Mouse (Mus musculus) ZHBTc4 (cell line): ENCODE results near the gene Fto.

ENCODE experiments used
- DNase-seq: peaks from one replicate; pipeline ENCODE4 v3.0.0-alpha.2; 2011; ENCODE audit warnings: low read depth, low spot score

Gene Fto

DNA sequence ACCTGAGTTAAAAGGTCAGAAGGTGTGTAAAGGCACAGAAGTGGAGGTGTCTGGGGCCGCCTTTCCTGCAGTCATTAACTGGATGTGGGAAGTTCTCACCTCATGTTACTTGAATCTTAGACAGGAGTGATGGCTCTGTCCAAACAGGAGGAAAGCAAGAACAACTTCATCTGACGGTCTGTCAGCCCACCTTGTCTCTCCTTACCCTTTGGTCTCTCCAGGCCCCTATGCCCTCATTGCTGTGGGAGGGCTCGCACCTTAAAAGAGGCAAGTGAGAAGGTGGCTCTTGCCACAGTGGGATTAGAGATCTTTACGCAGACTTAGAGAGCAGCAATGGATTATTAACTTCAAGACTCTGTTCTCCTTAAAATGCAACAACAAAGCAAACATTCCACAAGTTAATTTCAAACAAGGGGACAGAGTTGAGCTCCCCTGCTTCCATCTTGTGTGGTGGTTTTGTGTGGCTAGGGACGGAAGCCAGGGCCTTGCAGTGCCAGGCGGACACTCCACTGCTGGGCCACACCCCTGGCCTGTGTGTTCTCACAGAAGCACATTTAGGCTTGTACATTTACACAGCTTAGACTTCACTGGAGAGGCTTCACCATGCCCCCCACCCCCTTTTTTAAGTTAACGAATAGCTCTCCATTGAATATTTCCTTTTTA, 135.5 kb downstream of the Fto start:
- DNase-seq = no peak

DNA sequence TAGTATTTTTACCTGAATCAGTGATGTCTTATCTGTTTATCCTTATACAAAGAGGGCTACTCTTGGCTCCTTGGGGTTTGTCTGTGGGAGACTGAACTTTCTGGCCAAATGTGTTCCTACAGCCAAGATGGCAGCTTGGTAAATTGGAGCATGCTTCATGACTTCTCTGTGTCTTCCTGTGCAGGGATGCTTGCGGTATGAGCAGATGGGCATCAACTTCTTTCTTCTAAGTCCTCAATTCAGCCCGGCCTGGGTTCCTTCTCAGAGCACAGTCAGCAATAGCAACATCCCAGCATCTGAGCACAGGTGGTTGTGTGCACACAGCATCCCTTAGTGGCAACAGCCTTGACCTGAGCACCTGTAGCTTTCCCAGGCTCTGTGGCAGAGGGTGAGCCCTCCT, 141.6 kb downstream of the Fto start:
- no peak for DNase-seq

DNA sequence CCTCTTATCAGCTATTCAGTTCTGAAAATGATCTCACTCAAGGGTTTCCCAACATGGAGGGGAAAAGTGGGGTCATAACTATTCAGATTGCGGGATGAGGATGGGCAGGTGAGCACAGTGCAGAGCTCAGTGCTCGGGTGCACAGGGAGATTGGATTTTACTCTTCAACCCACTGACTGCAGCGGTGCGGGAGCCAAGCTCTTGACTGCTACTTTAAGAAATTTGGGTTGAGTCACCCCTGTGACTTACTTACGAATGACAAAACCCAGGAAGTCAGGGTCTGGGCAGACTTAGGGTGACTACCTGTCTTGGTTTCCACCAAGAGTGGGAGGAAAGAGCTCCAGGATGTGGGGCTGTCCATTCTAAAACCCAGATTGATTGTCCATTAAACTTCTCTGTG, 142.3 kb downstream of the Fto start:
- no peak for DNase-seq

DNA sequence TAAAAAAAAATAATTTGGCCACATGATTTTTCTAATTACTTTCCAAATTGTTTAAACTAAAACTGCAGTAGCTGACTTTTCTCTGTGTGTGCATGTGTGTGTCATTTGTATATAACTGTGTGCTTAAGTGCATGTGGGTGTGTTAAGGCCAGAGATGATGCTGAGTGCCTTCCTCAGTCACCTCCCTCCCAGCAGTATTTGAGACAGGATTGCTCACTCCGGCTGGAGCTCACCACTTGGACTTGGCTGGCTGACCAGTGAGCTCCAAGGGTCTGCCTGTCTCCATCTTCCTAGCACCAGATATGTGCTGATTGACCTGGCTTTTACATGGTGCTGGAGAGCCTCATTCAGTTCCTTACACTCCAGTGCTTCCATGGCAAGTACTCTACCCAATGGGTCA, 144.7 kb downstream of the Fto start:
- no peak for DNase-seq

DNA sequence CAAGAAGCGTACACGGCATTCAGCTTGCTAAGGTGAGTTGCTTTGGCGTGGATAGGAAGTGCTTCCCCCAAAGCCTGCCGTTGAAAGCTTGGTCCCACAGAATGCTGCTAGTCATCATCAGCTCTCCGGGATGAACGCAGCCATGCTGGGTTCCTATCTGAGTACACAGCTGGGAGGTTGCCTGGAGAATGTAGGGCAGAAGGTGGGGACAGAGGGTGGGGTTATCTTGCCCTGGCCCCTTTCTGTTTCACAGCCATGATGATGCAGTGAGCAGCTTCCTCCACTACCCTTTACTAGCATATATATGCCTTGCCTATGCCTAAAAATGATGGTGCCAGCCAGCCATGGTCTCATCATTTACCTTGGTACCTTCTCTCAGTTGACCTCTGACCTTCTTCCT, 147.6 kb downstream of the Fto start:
- no peak for DNase-seq

DNA sequence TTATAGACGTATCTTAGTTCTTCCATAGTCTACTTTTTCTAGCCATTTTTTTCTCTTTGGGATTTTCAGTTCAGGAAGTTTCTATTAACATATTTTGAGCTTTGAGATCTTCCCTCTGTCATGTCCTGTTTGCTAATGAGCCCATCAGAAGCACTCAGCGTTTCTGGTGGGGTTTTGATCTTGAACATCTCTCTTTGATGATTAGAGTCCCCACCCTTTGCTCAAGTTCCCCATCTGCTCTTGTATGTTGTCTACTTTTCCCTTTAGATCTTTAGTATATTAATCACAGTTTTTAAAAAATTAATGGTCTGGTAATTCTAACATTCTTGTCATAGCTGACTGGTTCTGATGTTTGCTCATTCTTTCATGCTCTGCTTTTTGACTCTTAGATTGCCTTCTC, 150.4 kb downstream of the Fto start:
- DNase-seq = no peak

DNA sequence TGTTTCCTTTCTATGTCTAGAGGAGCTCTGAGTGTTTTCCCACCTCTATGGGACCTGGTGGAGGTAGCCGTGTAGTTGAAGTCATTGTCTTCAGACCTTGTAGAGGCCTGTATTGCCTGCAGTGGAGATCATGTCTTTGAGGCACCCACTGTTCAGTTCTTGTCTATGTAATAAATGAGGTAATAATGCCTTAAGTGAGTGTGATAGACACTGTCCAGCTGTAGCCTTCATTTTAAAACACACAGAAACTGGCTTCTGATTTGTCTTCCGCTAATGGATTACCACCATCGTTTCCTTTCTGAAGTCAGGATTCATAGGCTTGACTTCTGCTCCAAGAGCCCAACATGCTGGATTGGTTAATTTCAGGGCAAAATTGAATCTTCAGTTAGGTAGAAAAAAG, 154.1 kb downstream of the Fto start:
- DNase-seq = no peak

DNA sequence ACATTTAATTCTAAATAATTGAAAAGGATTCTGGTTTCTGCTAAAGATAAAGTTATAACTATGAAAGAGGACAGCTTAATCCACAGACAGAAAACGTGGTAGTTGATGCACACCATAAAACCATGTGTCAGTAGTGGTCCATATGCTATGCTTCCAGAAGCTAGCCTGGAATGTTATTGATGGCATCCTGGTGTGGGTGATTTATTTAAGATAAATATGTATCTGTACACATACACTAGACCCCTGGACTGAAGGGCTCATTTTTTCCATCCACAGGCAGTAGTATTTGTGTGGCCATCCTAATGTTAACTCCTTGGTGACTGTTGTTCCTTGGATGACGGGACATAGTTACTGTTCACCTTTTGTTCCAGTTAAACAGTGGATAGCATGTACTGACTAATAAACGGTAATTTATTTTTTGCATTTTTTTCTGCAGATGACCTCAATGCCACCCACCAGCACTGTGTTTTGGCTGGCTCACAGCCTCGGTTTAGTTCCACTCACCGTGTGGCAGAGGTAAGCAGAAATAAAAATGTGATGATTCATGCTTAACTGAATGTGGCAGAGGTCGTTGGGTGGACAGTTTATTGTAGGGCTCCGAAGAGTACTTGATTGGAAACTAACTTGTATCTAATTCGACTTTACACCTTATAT, 154.7 kb downstream of the Fto start:
- DNase-seq = no peak

DNA sequence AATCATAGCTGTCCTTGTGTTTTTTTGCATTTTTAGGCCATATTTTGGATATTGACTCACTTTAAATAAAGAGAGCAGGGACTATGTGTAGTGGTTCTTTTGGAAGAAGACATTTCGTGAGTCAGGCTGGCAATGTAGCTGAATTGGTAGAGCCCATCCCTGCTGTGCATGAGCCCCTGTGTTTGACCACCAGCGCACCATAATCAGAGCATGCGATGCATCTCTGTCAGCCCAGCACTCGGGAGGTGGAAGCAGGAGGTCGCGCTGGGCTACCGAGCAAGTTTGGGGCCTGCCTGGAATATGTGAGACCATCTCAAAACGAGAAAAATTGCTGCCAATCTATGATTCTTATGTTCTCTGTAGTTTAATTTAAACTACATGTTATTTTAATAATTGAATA, 156.1 kb downstream of the Fto start:
- no peak for DNase-seq

DNA sequence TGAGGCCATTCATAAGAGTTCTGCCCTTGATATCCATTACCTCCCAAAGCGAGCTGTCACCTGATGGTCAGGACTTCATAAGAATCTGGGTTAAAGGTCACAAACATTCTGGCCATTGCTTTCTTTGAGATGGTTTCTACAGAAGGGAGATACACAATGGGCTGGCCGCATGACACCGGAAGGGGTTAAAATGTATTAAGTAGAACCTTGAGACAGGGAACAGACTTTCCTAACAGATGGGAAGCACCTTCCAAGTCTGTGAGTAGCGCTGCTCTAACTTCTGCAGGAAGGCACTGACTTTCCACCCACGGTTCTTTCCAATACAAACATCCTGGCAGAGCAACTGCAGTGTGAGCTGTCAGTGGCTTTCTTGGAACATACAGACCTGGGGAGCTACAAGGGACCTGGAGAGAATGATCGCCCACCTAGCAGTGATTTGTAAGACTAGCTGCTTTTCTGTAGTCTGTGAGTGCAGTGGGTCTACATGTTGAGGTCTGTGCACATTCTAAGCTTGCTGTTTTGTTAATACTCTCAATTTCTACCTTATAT, 161.5 kb downstream of the Fto start:
- DNase-seq = no peak

DNA sequence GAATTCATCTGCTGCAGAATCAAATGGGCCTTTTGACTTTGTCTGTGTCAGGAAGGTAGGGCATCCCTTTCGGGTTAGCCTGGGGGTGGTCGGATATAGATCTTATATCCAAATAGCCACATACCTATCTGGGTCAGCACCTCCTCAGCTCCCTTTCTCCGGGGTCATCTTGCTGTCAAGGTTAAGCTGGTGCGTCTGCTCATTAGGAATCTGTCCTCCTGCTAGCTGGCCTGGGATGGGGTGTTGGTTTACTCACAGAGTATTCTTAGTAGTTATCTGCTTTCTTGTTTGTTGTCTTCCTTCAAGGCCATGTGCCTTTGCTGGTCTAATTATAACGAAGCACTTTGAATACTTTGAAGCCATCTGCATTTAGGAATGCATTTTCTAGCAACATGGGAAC, 163.7 kb downstream of the Fto start:
- peak; percentile 25 for DNase-seq

DNA sequence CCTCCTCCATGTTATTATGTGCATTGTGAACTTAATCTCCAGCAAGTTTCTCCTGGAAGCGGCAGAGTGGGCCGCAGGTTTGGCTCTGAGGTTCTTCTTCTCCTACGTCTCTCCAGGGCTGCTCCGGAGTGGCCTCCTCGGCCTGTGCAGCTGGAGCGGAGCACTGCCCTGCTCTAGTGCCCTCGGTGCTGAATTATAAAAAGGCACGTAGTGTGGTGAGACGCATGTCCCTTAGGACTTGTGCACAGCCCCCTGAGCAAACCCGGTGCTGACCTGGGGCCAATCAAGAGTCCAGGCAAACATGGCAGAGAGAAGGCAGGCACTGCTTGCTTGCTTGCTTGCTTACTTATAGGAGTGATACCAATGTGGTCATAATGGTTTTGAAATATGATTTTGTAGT, 164.1 kb downstream of the Fto start:
- DNase-seq = no peak

DNA sequence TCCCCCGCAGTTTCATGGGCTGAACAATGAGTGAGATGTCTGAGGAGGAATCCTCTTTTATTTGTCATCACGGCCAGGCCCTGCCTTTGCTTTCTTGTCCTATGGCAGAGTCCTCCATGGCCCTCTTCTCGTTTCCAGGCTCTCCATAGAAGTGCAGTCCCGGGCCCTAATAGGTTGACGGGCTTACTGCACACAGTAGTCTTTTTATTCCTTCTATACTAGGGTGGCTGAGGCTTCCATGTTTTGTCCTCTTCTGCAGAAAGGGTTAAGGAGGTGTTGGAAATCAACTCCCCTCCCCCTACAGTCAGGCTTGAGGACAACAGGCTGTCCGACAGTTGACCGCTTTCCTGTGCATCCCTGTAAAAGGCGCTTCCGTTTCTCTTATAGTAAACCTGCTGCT, 169.2 kb downstream of the Fto start:
- no peak for DNase-seq

DNA sequence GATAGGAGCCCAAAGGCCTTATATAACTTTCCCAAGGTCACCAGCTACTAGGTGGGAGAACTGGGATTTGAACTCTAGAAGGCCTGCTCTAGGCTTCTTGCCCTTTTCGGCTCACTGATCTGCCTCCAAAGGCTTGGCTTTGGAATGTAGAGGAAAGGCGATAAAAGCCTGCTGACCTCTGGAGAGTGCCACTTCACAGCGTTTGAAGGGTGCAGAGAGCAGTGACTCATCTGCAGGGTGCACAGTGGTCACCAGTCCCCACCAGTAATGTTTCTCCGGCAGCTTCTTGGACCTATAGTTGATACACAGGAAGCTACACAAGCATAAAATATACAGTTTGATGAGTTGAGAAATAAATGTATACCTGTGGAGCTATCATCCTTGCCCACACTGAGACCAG, 173.1 kb downstream of the Fto start:
- DNase-seq = no peak

DNA sequence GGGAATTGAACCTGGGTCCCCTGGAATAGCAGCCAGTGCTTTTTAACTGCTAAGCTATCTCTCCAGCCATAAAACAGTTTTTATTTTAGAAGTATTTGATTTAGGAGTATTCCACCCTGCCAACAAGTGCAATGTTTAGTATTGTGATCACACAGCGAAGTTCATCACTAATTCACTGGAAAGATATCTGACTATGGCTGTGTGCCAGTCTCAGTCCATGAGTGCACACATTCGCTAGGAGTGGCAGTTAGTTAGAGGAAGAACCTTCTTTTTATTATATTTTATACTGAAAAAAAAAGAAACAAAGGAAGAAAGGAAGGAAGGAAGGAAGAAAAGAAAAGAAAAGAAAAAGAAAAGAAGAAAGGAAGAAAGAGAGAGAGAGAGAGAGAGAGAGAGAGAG, 174.1 kb downstream of the Fto start:
- DNase-seq = no peak

DNA sequence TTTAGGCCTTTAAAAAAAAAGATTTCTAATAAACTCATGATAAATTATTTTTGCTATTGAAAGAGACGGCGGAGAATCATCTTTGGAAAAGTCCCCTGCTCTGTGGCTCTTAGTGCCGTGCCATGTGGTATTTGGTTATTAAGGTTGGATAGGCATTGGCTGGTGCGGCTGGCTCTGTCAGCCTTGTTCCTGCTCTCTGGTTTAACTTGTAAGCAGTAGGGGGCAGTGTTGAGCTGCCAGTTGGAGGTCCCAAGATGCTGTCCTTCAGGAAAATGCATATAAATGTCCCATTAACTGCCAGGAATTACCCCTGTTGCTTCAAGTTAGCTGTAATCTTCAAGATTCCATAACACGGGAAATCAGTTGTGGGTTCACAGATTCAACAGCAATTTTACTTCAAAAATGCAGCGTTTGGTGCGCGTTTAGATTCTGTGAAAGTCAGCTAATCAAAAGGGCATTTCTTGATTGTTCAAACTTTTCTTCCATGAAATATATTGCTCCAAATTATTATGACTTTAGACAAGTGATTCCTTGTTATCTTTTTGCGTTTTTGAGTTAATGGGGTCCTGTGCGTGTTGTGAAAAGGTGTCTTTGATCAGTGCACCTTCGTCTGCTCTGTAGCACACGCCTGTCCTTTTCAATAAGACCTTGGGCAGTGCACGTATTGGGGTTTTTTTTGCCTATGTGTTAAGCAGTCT, 174.9 kb downstream of the Fto start:
- DNase-seq = peak; percentile 79

DNA sequence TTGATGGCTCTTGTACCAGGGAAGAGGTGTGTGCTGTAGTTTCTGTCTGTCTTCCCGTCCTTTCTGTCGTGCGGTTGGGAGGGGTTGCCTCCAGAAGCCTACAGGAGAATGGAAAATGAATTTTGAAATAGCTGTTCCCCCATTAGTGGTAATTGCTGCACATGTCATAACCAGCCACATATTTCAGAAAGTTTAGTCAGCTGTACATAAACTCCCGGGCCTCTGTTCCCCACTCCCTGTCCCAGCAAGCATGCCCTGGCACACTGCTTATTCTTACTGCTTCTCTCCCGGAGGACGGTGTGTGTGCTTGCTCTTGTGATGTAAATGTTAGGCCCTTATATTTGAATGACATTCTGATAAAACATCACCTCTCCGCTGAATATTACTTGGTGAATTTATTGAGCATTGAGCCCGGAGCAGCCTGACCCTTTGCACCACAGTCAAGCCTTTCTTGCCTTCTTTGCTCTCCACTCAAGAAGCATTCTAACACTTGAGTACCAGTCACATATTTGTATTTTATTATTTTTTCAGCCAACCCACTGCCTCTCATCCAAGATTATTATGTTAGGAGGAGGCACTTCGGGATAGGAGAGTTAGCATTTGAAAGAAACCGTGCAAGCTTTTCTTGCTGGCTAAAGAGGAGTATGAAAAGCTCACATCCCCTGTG, 175.6 kb downstream of the Fto start:
- no peak for DNase-seq

DNA sequence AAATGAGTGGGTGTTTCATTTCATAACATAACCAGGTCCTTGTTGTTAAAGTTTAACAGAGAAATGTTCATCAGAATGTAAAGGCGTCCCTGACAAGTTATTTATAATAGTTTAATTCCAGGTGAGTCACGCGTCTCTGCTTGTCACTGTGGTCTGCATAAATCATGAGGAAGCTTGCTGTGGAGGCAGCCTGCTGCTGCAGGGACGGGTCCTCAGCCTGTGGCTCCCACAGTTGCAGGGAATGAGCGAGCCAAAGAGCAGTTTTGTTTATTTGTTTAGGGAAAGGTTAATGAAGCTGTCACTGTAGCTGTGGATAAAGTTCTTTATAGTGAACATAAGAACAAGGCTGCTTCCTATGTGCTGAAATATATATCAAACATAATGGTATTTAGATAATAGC, 176.7 kb downstream of the Fto start:
- no peak for DNase-seq

DNA sequence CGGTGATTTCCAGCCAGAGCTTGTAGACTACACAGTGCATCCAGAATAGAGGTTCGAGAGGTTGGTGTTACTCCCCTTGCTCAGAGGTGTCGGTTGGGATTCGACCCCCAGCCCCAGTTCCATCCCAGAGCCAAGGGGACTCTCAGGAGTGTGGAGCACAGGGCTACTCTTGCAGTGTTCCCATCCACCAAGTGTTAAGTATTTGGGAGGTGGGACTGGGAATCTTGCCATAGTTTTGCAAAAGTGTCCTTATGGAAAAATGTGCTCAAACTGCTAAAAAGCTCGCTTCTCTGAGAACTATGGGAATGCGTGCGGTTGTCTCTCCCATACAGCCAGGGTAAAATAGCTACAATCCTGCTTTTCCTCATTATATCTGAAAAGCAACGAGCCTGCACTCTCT, 180.0 kb downstream of the Fto start:
- no peak for DNase-seq

DNA sequence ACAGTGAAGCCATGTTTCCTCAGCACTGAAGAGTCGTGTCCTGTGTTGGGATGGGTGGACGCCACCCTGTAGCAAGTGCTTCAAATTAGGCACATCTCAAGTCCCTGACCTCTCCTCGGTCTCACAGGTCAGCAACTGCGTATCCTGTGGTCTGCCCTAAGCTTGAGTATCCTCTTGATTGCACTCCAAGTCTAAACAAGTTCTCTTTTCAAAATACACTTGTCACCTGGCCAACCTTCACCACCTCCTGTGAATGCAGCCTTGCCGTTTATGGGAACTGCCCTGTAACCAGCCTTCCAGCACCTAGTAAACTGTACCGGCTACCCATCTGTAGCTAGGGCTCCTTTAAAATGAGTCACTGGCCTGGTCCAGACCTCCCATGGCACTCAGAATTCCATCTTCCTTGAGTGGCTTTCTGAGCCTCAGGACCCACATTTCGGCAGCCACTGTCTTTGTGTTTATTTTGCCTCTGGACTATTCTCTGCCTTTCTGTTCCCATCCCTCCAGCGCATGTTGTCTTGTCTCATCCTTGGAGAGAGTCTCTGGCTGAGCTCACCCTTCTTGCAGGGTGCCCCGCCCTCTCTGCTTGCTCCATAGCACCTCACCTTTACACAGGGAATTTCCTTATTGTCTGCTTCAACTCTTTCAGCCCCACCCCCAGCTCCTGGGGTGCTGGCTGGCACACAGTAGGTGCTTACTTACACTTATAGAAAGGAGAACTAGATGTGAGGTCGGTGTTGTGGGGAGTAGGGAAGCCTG, 181.4 kb downstream of the Fto start:
- peak; percentile 22 for DNase-seq

DNA sequence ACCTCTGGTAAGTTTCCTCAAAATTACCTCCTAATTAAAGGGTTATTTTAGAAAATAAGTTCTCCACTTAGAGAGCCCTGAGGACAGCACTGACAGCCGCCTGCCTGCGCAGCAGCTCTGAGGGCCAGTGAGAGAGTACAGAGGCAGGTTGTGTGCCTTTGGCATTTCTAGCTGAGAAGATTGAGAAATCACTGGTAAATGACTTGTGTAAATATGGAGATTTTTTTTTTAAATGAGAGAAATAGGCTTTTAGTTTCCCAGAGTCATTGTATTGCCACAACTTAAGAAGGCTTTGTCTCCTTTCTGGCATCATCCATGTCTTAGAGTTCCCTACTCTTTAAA, 181.9 kb downstream of the Fto start:
- no peak for DNase-seq

DNA sequence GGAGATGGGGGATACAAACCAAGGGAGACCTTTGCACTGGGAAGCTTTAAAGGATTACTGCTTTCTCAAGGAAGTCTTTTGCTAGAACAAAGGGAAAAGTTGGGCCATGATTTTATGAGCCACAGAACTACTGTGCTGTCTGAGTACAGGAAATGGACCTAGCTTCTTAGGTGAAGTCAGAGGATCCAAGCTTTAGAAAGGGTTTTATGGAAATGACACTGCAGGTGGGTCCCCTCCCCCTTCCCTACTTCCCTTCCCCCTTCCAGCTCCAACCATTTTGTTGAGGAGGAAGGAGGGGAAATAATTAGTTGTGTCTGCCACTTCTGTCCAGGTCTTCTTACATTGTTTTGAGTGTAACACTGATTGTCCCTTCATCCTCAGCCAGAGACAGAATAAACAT, 182.7 kb downstream of the Fto start:
- peak; percentile 44 for DNase-seq
